Mouse (Mus musculus) kidney, adult 2 months (tissue): ENCODE data around the gene Olfr533. TPM values are rescaled to one million over a fixed set of nuclear protein-coding genes. Genes with fewer than 3 reads are reported as not detected.
A peak's percentile ranks its signal among the peaks of the same experiment; 100 is the strongest.
"Not testable (repeated sequence)": the region's sequence is repeated elsewhere in the genome, so short reads cannot be mapped to it uniquely, and the experiment has no call there.

Source experiments
- DNase-seq: peaks from one replicate; pipeline ENCODE4 v3.0.0; 2021
- H3K27ac ChIP-seq: fragments of 200-500 bp; 2 replicates; pipeline ENCODE4 v1.5.1; 2012; ENCODE audit warnings: low read depth, low read length, control low read depth, inconsistent platforms; ENCODE audit not compliant: insufficient read depth
- H3K27me3 ChIP-seq: fragments of 200-500 bp; replicated peaks from 2 replicates; pipeline ENCODE4 v1.6.1; 2012; ENCODE audit warnings: mild to moderate bottlenecking, moderate library complexity, low read length, inconsistent platforms; ENCODE audit not compliant: control insufficient read depth, insufficient read depth
- H3K36me3 ChIP-seq: fragments of 200-500 bp; 2 replicates; pipeline ENCODE4 v1.6.1; 2012; ENCODE audit warnings: mild to moderate bottlenecking, moderate library complexity, low read length, inconsistent platforms; ENCODE audit not compliant: control insufficient read depth, insufficient read depth
- H3K4me1 ChIP-seq: fragments of 200-500 bp; 2 replicates; pipeline ENCODE4 v1.6.1; 2011; ENCODE audit warnings: low read length; ENCODE audit not compliant: control insufficient read depth, insufficient read depth
- H3K4me3 ChIP-seq: fragments of 200-500 bp; 2 replicates; pipeline ENCODE4 v1.5.1; 2011; ENCODE audit warnings: mild to moderate bottlenecking, low read depth, low read length, control low read depth; ENCODE audit not compliant: insufficient read depth
- CTCF ChIP-seq: fragments of 200-500 bp; conservative IDR thresholded peaks from 2 replicates; pipeline ENCODE4 v1.5.1; 2011; ENCODE audit warnings: low read depth, mild to moderate bottlenecking, control low read depth, low read length, moderate library complexity, mixed read lengths; ENCODE audit not compliant: insufficient read depth, insufficient read length
- POLR2A ChIP-seq: fragments of 200-500 bp; IDR thresholded peaks from one replicate; pipeline ENCODE4 v1.6.1; 2011; ENCODE audit warnings: low read depth, low read length, control low read depth
- WGBS: fragments of 180-500 bp; shearing (Covaris S2); methylation state at CpG from one replicate; pipeline ENCODE4 v1.1.7; 2018; 5-methylcytosine and 5-hydroxymethylcytosine counted together
- polyA plus RNA-seq: library from polyadenylated mRNA; depleted of rRNA; stranded (reverse); fragments of >200 nt; gene quantifications from 2 replicates; pipeline ENCODE4 v1.2.3, GENCODE M21; 2012; rRNA removed

Olfr533 gene
- polyA plus RNA-seq, 1 experiment, result not detected

DNA sequence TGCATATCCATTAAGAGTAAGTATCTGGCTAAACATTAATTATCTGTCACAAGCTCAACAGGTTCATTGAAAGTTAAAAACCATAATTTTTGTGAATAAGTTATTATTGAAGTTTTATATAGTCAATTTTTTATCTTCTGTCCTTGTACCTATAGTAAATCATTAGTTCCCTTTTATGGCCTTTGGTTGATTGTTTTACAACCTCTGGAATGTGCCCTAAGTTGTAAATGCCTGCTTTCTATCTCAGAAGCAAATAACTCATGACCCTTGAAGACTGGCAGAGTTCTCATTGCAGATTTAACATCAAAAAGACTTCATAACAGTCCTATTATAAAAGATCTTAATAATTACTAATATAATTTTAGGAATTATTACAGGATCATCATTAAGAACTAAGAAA lies 31.5 kb downstream of the Olfr533 start:
- TF ChIP-seq POLR2A, result no peak
- no peak for TF ChIP-seq CTCF
- Histone ChIP-seq H3K27me3 (no peaks in the 10 kb centered on the region; the same call in 1 of the 2 replicates), H3K27ac (no peak overlapping the region), H3K36me3 (no peaks in the 10 kb centered on the region), H3K4me1 (no peaks in the 10 kb centered on the region), H3K4me3 (no peak overlapping the region)
- DNase-seq, result no peak

DNA sequence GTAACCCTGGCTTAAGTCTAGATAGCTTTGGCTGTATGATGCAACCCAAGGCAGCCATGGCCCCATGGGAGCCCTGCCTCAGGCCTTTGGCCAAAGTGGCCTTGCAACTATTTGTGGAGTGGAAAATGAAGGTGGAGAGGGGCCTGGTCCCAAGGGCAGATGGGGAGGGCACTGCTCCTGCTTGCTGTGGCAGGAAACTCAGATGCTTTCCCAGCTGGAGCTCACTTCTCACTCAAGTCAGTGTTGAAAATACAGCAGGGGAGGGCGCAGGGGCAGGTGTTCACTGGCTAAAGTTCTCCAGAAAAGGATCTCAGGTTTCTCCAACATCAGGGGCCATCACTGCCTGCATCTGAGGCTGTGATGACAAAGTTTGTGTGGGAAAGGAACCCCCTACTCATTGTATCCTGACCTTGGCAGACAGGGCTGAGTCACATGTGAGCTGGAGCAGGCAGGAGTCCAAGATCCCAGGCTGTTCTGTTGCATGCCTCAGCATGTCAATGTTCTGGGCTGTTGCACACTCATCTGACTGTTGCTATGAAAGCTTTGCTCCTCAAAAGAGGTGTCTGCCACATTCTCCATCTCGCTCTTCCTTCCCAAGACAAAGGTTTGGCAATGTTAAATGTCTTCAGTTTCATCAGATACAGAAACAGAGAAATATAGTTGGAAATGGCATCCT lies 44.3 kb downstream of the Olfr533 start, which contains the start of gene Olfr536:
Olfr536 (minus strand) TSS at position 51 of the 676 bp plus-strand sequence.
- not testable (repeated sequence) for H3K36me3 ChIP-seq, H3K4me1 ChIP-seq, H3K27me3 ChIP-seq, H3K4me3 ChIP-seq, H3K27ac ChIP-seq
- 54% methylated on average over 2 of the region's 2 CpGs for WGBS
- peak; percentile 12 for DNase-seq

Other genes starting within 250 kb of the Olfr533 start
- gene Cd163l1, start 245.1 kb upstream of the Olfr533 start, polyA plus RNA-seq, result 0.30 and 0.66 TPM in 2 replicates
- gene 5830411N06Rik, start 216.1 kb upstream of the Olfr533 start, polyA plus RNA-seq, result 0.11 TPM in 2 replicates
- gene Olfr525, start 142.5 kb upstream of the Olfr533 start, polyA plus RNA-seq, result not detected in 2 replicates
- gene Olfr527, start 129.4 kb upstream of the Olfr533 start, polyA plus RNA-seq, result not detected in 2 replicates
- 0.05 TPM in 1 of 2 replicates, not detected in the other for gene Olfr60, start 101.7 kb upstream of the Olfr533 start, polyA plus RNA-seq
- gene Olfr530, start 87.0 kb upstream of the Olfr533 start, polyA plus RNA-seq, result not detected in 2 replicates
- not detected in 2 replicates for gene Olfr531, start 60.5 kb upstream of the Olfr533 start, polyA plus RNA-seq
- gene Olfr532, start 41.7 kb upstream of the Olfr533 start, polyA plus RNA-seq, result not detected in 2 replicates
- gene Olfr535, start 20.8 kb downstream of the Olfr533 start, polyA plus RNA-seq, result not detected in 2 replicates
- not detected in 2 replicates for gene Olfr536, start 44.0 kb downstream of the Olfr533 start, polyA plus RNA-seq
- not detected in 2 replicates for gene Olfr538, start 104.5 kb downstream of the Olfr533 start, polyA plus RNA-seq
- gene Olfr46, start 137.9 kb downstream of the Olfr533 start, polyA plus RNA-seq, result not detected in 2 replicates
- gene Olfr61, start 165.6 kb downstream of the Olfr533 start, polyA plus RNA-seq, result not detected in 2 replicates
- not detected in 2 replicates for gene Olfr53, start 183.1 kb downstream of the Olfr533 start, polyA plus RNA-seq
- gene Olfr539, start 196.6 kb downstream of the Olfr533 start, polyA plus RNA-seq, result not detected in 2 replicates
- not detected in 2 replicates for gene Olfr45, start 218.6 kb downstream of the Olfr533 start, polyA plus RNA-seq
- gene Olfr541, start 233.9 kb downstream of the Olfr533 start, polyA plus RNA-seq, result not detected in 2 replicates